Mouse (Mus musculus): Measurements from ENCODE around the gene Krtap16-1. TPM values are rescaled to one million over a fixed set of nuclear protein-coding genes. Genes with fewer than 3 reads are reported as not detected.

Krtap16-1 gene
- polyA plus RNA-seq, 1 experiment from 2014 or later = not detected

DNA sequence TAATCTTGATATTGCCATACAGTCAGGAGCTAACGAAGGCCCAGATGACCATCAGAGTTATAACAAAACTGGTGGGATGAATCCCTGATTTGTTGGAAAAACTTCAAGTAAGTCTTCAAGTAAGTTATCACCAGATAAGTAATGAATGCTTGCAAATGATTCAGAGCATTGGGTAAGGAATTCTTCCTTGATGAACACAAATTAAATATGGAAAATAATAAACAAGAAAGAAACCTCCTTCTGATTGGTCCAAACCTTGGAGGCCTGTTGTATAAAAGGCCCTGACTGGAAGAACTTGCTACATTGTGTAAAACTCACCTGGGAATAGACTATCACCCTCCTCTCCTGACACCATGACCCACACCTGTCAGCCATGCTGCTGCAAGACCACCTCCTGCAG, 50.4 kb downstream of the Krtap16-1 start, which contains the start of gene Krtap31-2:
Gene Krtap31-2, plus strand, starts transcription at position 301 of the 400 bp plus-strand sequence.
- ATAC-seq (ENCODE audit: low FRiP score) = no peak
- Histone ChIP-seq H3K36me3 (replicated peaks) (no peaks in the 10 kb centered on the region), H3K27me3 (no peaks in the 10 kb centered on the region)

More for the DNA sequence above, 50.4 kb downstream of the Krtap16-1 start, which contains the start of gene Krtap31-2:
- Histone ChIP-seq H3K9ac (no peak within 1 kb of the TSS), H3K4me1 (no peaks in the 10 kb centered on the region), H3K9me3 (no peaks in the 10 kb centered on the region), H3K27ac (no peak within 1 kb of the TSS), H3K4me3 (replicated peaks) (no peak within 1 kb of the TSS), H3K4me2 (no peak within 1 kb of the TSS)
- 86% methylated on average over 1 of the region's 1 CpGs for whole genome bisulfite sequencing

Other genes starting within 250 kb of the Krtap16-1 start
- not detected in 2 replicates for gene Gm11595, start 213.7 kb downstream of the Krtap16-1 start, polyA plus RNA-seq (2016; fragmentation: Nextera tagmentation; extraction: Ambion mirVana)
- gene Krtap4-8, start 205.9 kb downstream of the Krtap16-1 start, polyA plus RNA-seq (2016; fragmentation: Nextera tagmentation; extraction: Ambion mirVana) = not detected in 2 replicates
- not detected in 2 replicates for gene Krtap4-9, start 201.4 kb downstream of the Krtap16-1 start, polyA plus RNA-seq (2016; fragmentation: Nextera tagmentation; extraction: Ambion mirVana)
- gene Gm11596, start 193.1 kb downstream of the Krtap16-1 start, polyA plus RNA-seq (2016; fragmentation: Nextera tagmentation; extraction: Ambion mirVana) = not detected in 2 replicates
- gene Gm11569, start 187.7 kb downstream of the Krtap16-1 start, polyA plus RNA-seq (2016; fragmentation: Nextera tagmentation; extraction: Ambion mirVana) = not detected in 2 replicates
- gene Gm11554, start 182.2 kb downstream of the Krtap16-1 start, polyA plus RNA-seq (2016; fragmentation: Nextera tagmentation; extraction: Ambion mirVana) = not detected in 2 replicates
- gene Krtap4-13, start 176.7 kb downstream of the Krtap16-1 start, polyA plus RNA-seq (2016; fragmentation: Nextera tagmentation; extraction: Ambion mirVana) = not detected in 2 replicates
- not detected in 2 replicates for gene Gm11564, start 170.9 kb downstream of the Krtap16-1 start, polyA plus RNA-seq (2016; fragmentation: Nextera tagmentation; extraction: Ambion mirVana)
- gene 2300003K06Rik, start 148.5 kb downstream of the Krtap16-1 start, polyA plus RNA-seq (2016; fragmentation: Nextera tagmentation; extraction: Ambion mirVana) = not detected in 2 replicates
- not detected in 2 replicates for gene Krtap4-16, start 135.0 kb downstream of the Krtap16-1 start, polyA plus RNA-seq (2016; fragmentation: Nextera tagmentation; extraction: Ambion mirVana)
- gene Gm11568, start 128.7 kb downstream of the Krtap16-1 start, polyA plus RNA-seq (2016; fragmentation: Nextera tagmentation; extraction: Ambion mirVana) = not detected in 2 replicates
- gene Gm11559, start 122.1 kb downstream of the Krtap16-1 start, polyA plus RNA-seq (2016; fragmentation: Nextera tagmentation; extraction: Ambion mirVana) = not detected in 2 replicates
- not detected in 2 replicates for gene Krtap9-1, start 113.2 kb downstream of the Krtap16-1 start, polyA plus RNA-seq (2016; fragmentation: Nextera tagmentation; extraction: Ambion mirVana)
- not detected in 2 replicates for gene Gm11567, start 107.4 kb downstream of the Krtap16-1 start, polyA plus RNA-seq (2016; fragmentation: Nextera tagmentation; extraction: Ambion mirVana)
- not detected in 2 replicates for gene Krtap31-1, start 78.7 kb downstream of the Krtap16-1 start, polyA plus RNA-seq (2016; fragmentation: Nextera tagmentation; extraction: Ambion mirVana)
- gene Gm11565, start 71.8 kb downstream of the Krtap16-1 start, polyA plus RNA-seq (2016; fragmentation: Nextera tagmentation; extraction: Ambion mirVana) = not detected in 2 replicates
- not detected in 2 replicates for gene Krtap31-2, start 50.3 kb downstream of the Krtap16-1 start, polyA plus RNA-seq (2016; fragmentation: Nextera tagmentation; extraction: Ambion mirVana)
- not detected in 2 replicates for gene Krtap9-5, start 38.1 kb downstream of the Krtap16-1 start, polyA plus RNA-seq (2016; fragmentation: Nextera tagmentation; extraction: Ambion mirVana)
- not detected in 2 replicates for gene Krtap29-1, start 7.5 kb downstream of the Krtap16-1 start, polyA plus RNA-seq (2016; fragmentation: Nextera tagmentation; extraction: Ambion mirVana)
- not detected in 2 replicates for gene Krtap17-1, start 7.4 kb upstream of the Krtap16-1 start, polyA plus RNA-seq (2016; fragmentation: Nextera tagmentation; extraction: Ambion mirVana)
- not detected in 2 replicates for gene Krt33a, start 29.6 kb upstream of the Krtap16-1 start, polyA plus RNA-seq (2016; fragmentation: Nextera tagmentation; extraction: Ambion mirVana)
- gene Krt33b, start 43.3 kb upstream of the Krtap16-1 start, polyA plus RNA-seq (2016; fragmentation: Nextera tagmentation; extraction: Ambion mirVana) = not detected in 2 replicates
- not detected in 2 replicates for gene Krt34, start 55.0 kb upstream of the Krtap16-1 start, polyA plus RNA-seq (2016; fragmentation: Nextera tagmentation; extraction: Ambion mirVana)
- gene Krt31, start 64.0 kb upstream of the Krtap16-1 start, polyA plus RNA-seq (2016; fragmentation: Nextera tagmentation; extraction: Ambion mirVana) = not detected in 2 replicates
- not detected in 2 replicates for gene Krt32, start 101.6 kb upstream of the Krtap16-1 start, polyA plus RNA-seq (2016; fragmentation: Nextera tagmentation; extraction: Ambion mirVana)
- not detected in 2 replicates for gene Krt35, start 109.6 kb upstream of the Krtap16-1 start, polyA plus RNA-seq (2016; fragmentation: Nextera tagmentation; extraction: Ambion mirVana)
- not detected in 2 replicates for gene Krt36, start 119.0 kb upstream of the Krtap16-1 start, polyA plus RNA-seq (2016; fragmentation: Nextera tagmentation; extraction: Ambion mirVana)
- not detected in 2 replicates for gene Krt13, start 135.0 kb upstream of the Krtap16-1 start, polyA plus RNA-seq (2016; fragmentation: Nextera tagmentation; extraction: Ambion mirVana)
- gene Krt15, start 149.3 kb upstream of the Krtap16-1 start, polyA plus RNA-seq (2016; fragmentation: Nextera tagmentation; extraction: Ambion mirVana) = 2.4 and 6.0 TPM in 2 replicates
- 2.0 and 2.7 TPM in 2 replicates for gene Krt19, start 162.1 kb upstream of the Krtap16-1 start, polyA plus RNA-seq (2016; fragmentation: Nextera tagmentation; extraction: Ambion mirVana)
- not detected in 2 replicates for gene Krt9, start 206.6 kb upstream of the Krtap16-1 start, polyA plus RNA-seq (2016; fragmentation: Nextera tagmentation; extraction: Ambion mirVana)
- 5.1 and 7.0 TPM in 2 replicates for gene Krt14, start 221.0 kb upstream of the Krtap16-1 start, polyA plus RNA-seq (2016; fragmentation: Nextera tagmentation; extraction: Ambion mirVana)

Measured in forebrain, embryonic 12.5 days (tissue).